25 mouse cellular contexts compared by ENCODE assay signal in genomic region chr1:155886846-155887245, GRCm38 (mm10).
DNase-seq lines count a peak whose midpoint lies in the region; ATAC-seq and TF ChIP-seq lines count a peak whose summit lies in the region.
"Had no signal": no experiment of that assay in that cellular context is flagged by ENCODE, and none has a peak within 500 bp of the region (broad histone marks: within the 10 kb centered on the region; RNA-seq: fewer than 3 reads in every experiment).

No protein-coding gene starts in this region.

- no peak overlapping the region for H3K4me3 ChIP-seq in liver, embryonic 16.5 days (ENCODE audit: low read depth, low read length)
- no peak overlapping the region for H3K4me3 ChIP-seq in liver, embryonic 11.5 days (ENCODE audit: low read depth, low read length)
- no peak overlapping the region for H3K4me3 ChIP-seq in intestine, postnatal 0 days (ENCODE audit: low read depth, low read length)
- no peak overlapping the region for H3K4me3 ChIP-seq in forebrain, embryonic 14.5 days (ENCODE audit: low read depth, low read length)
- H3K4me3 ChIP-seq: embryonic facial prominence, embryonic 10.5 days; embryonic facial prominence, embryonic 13.5 days; erythroblast, embryonic 14.5 days; forebrain, embryonic 13.5 days; gastrocnemius, adult 2 months; hindbrain, embryonic 12.5 days; hindbrain, embryonic 15.5 days had no signal

- no peaks in the 10 kb centered on the region for H3K27me3 ChIP-seq in liver, embryonic 16.5 days (ENCODE audit: control insufficient read depth, insufficient read depth, low read depth, low read length)
- no peaks in the 10 kb centered on the region for H3K27me3 ChIP-seq in liver, embryonic 11.5 days (replicated peaks; ENCODE audit: control insufficient read depth, insufficient read depth, low read length)
- H3K27me3 ChIP-seq in intestine, postnatal 0 days (replicated peaks; ENCODE audit: control insufficient read depth, insufficient read depth, low read length): no peaks in the 10 kb centered on the region
- H3K27me3 ChIP-seq in forebrain, embryonic 14.5 days (replicated peaks; ENCODE audit: control insufficient read depth, insufficient read depth, low read length): no peaks in the 10 kb centered on the region
- H3K27me3 ChIP-seq: embryonic facial prominence, embryonic 13.5 days; forebrain, embryonic 13.5 days; hindbrain, embryonic 12.5 days; hindbrain, embryonic 15.5 days had no signal

- peaks cover 43% of the 10 kb centered on the region for H3K36me3 ChIP-seq in liver, embryonic 16.5 days (ENCODE audit: control insufficient read depth, insufficient read depth)
- H3K36me3 ChIP-seq in liver, embryonic 11.5 days (ENCODE audit: control insufficient read depth, insufficient read depth, low read length): peaks cover 36% of the 10 kb centered on the region
- peaks cover 62% of the 10 kb centered on the region for H3K36me3 ChIP-seq in intestine, postnatal 0 days (ENCODE audit: control insufficient read depth, insufficient read depth)
- peaks cover 40% of the 10 kb centered on the region for H3K36me3 ChIP-seq in forebrain, embryonic 14.5 days (ENCODE audit: control insufficient read depth, insufficient read depth, low read length)

- ATAC-seq in liver, embryonic 16.5 days (ENCODE audit: low read depth): peak; percentile 52
- ATAC-seq in liver, embryonic 11.5 days (replicated peaks; ENCODE audit: low FRiP score): no peak
- ATAC-seq in intestine, postnatal 0 days: 0 out of 2 replicates have a peak, but pooled peaks have one; percentile 45
- ATAC-seq in forebrain, embryonic 14.5 days: no peak
- ATAC-seq: CD4-positive, CD25-positive, alpha-beta regulatory T cell, adult 4 months; forebrain, embryonic 13.5 days; forebrain, postnatal 0 days had no signal

- no peak for DNase-seq in liver, embryonic 11.5 days (ENCODE audit: low spot score)
- peak; percentile 22 for DNase-seq in yolk sac, embryonic 10.5 days (ENCODE audit: low spot score)
- DNase-seq in forebrain, embryonic 14.5 days (ENCODE audit: low spot score): no peak
- DNase-seq in neural tube, embryonic 10.5 days (ENCODE audit: extremely low spot score, low spot score): no peak
- DNase-seq: adrenal gland, adult 2 months; adrenal gland, postnatal 14 days; cerebellum, adult 11 months; cerebellum, adult 2 months; cerebellum, adult 9-11 months; cerebellum, postnatal 25 days; embryo, embryonic 11 days; forebrain, postnatal 0 days; gastrocnemius, adult 2 months; gastrocnemius, postnatal 14 days; heart, adult 11 months had no signal

- H3K9me3 ChIP-seq in liver, embryonic 16.5 days (replicated peaks; ENCODE audit: control insufficient read depth, low read length): no peaks in the 10 kb centered on the region
- H3K9me3 ChIP-seq in liver, embryonic 11.5 days (ENCODE audit: control insufficient read depth, low read length): peaks cover 3% of the 10 kb centered on the region; the same call in 1 of the 2 replicates
- H3K9me3 ChIP-seq in intestine, postnatal 0 days (ENCODE audit: control insufficient read depth): no peaks in the 10 kb centered on the region
- H3K9me3 ChIP-seq in forebrain, embryonic 14.5 days (replicated peaks; ENCODE audit: control insufficient read depth, low read length): no peaks in the 10 kb centered on the region; the same call in 1 of the 2 replicates
- H3K9me3 ChIP-seq: embryonic facial prominence, embryonic 10.5 days; embryonic facial prominence, embryonic 13.5 days; forebrain, embryonic 13.5 days; hindbrain, embryonic 12.5 days; hindbrain, embryonic 15.5 days had no signal

- no peak overlapping the region for H3K4me2 ChIP-seq in liver, embryonic 16.5 days (ENCODE audit: low read depth, low read length)
- H3K4me2 ChIP-seq in liver, embryonic 11.5 days: no peak overlapping the region
- H3K4me2 ChIP-seq in intestine, postnatal 0 days (replicated peaks; ENCODE audit: low read depth): no peak overlapping the region
- no peak overlapping the region for H3K4me2 ChIP-seq in forebrain, embryonic 14.5 days (ENCODE audit: low read length)
- H3K4me2 ChIP-seq: embryonic facial prominence, embryonic 13.5 days; forebrain, embryonic 13.5 days; heart, embryonic 11.5 days; hindbrain, embryonic 12.5 days; hindbrain, embryonic 15.5 days had no signal

- TF ChIP-seq CTCF in intestine, postnatal 0 days (IDR thresholded peaks at IDR 0.05; ENCODE audit: low read depth): no peak

- peaks cover 7% of the 10 kb centered on the region for H3K4me1 ChIP-seq in liver, embryonic 16.5 days (ENCODE audit: control insufficient read depth, low read depth, low read length)
- peaks cover 6% of the 10 kb centered on the region for H3K4me1 ChIP-seq in liver, embryonic 11.5 days (replicated peaks; ENCODE audit: control insufficient read depth, insufficient read depth, low read length)
- H3K4me1 ChIP-seq in intestine, postnatal 0 days (replicated peaks; ENCODE audit: control insufficient read depth, insufficient read depth, low read length): no peaks in the 10 kb centered on the region
- H3K4me1 ChIP-seq in forebrain, embryonic 14.5 days (ENCODE audit: control insufficient read depth, insufficient read depth, low read length): no peaks in the 10 kb centered on the region
- H3K4me1 ChIP-seq: embryonic facial prominence, embryonic 10.5 days; embryonic facial prominence, embryonic 13.5 days; forebrain, embryonic 13.5 days; hindbrain, embryonic 12.5 days; hindbrain, embryonic 15.5 days had no signal

- no peak overlapping the region for H3K27ac ChIP-seq in liver, embryonic 16.5 days (ENCODE audit: low read length)
- no peak overlapping the region for H3K27ac ChIP-seq in liver, embryonic 11.5 days (ENCODE audit: low read depth, low read length)
- peak overlapping the region; percentile 64; the same call in 1 of the 2 replicates for H3K27ac ChIP-seq in intestine, postnatal 0 days (ENCODE audit: low read depth, low read length)
- no peak overlapping the region for H3K27ac ChIP-seq in forebrain, embryonic 14.5 days (ENCODE audit: low read depth, low read length)
- H3K27ac ChIP-seq: embryonic facial prominence, embryonic 10.5 days; embryonic facial prominence, embryonic 13.5 days; forebrain, embryonic 13.5 days; gastrocnemius, adult 2 months; hindbrain, embryonic 12.5 days; hindbrain, embryonic 15.5 days had no signal

- no peak overlapping the region for H3K9ac ChIP-seq in liver, embryonic 16.5 days (ENCODE audit: low read depth, low read length)
- no peak overlapping the region for H3K9ac ChIP-seq in liver, embryonic 11.5 days (ENCODE audit: low read depth, low read length)
- H3K9ac ChIP-seq in intestine, postnatal 0 days (ENCODE audit: low read depth, low read length): no peak overlapping the region
- no peak overlapping the region for H3K9ac ChIP-seq in forebrain, embryonic 14.5 days (ENCODE audit: low read length)
- H3K9ac ChIP-seq: embryonic facial prominence, embryonic 13.5 days; forebrain, embryonic 13.5 days; forebrain, postnatal 0 days; hindbrain, embryonic 12.5 days; hindbrain, embryonic 15.5 days had no signal

- 63% methylated on average over 2 of the region's 2 CpGs for WGBS in liver, embryonic 16.5 days (ENCODE audit: insufficient replicate concordance)
- WGBS in liver, embryonic 11.5 days: 67% methylated on average over 2 of the region's 2 CpGs
- 42% methylated on average over 2 of the region's 2 CpGs for WGBS in intestine, postnatal 0 days
- WGBS in forebrain, embryonic 14.5 days: 89% methylated on average over 2 of the region's 2 CpGs

Comparison
In these comparisons a context has a peak if more than half of its experiments do, and no peak if none do; other contexts are left out.
1. ATAC-seq: peak in liver, embryonic 16.5 days (single experiment) and intestine, postnatal 0 days (single experiment); none in liver, embryonic 11.5 days (single experiment) and forebrain, embryonic 14.5 days (single experiment).